Mouse (Mus musculus) ES-Bruce4 (cell line): ENCODE results near the gene Rev1.

Experiments
- CTCF ChIP-seq: IDR thresholded peaks from one replicate; pipeline ENCODE4 v1.8.1; 2011; ENCODE audit warnings: low read depth, low read length
- EP300 ChIP-seq: IDR thresholded peaks from 2 replicates; pipeline ENCODE4 v1.6.1; 2011; ENCODE audit warnings: low read depth, low read length; ENCODE audit not compliant: insufficient read depth

GRCm38 (mm10) chr1:38171874-38172273 lies 42.3 kb upstream of the Rev1 start:
- TF ChIP-seq CTCF (no peak), EP300 (no peak)
